Mouse (Mus musculus) lung, postnatal 0 days (tissue): ENCODE measurements around the gene Bmpr1a.

Experiments
- CTCF ChIP-seq: IDR thresholded peaks from 2 replicates; pipeline ENCODE4 v1.5.1; 2016; ENCODE audit warnings: antibody characterized with exemption, mild to moderate bottlenecking
- EP300 ChIP-seq: IDR thresholded peaks from 2 replicates; pipeline ENCODE4 v1.6.1; 2016; ENCODE audit warnings: antibody characterized with exemption, mild to moderate bottlenecking, control low read depth

DNA sequence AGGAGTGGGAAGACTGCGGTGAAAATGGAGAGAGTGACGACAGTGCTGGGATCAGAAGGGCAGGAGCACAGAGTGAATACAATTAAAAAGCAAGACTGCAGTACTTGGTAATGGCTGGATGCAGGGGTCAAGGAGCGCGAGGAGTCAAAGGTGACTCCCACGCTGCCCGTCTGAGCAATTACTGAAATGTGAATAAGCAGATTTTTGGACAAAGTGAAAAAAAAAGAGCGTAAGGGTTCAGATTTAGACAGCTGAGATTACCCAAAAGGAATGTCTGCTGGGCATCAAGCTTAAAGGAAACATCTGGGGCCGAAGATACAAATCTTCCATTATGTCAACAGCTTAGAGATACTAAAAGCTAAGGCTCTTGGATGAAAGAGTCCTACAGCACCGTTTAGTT, 53.3 kb downstream of the Bmpr1a start:
- no peak for TF ChIP-seq CTCF
- no peak for TF ChIP-seq EP300
